Mouse (Mus musculus): Measurements from ENCODE around the gene Gm9887. TPM values are rescaled to one million over a fixed set of nuclear protein-coding genes. Genes with fewer than 3 reads are reported as not detected.
"Not testable (repeated sequence)": the region's sequence is repeated elsewhere in the genome, so short reads cannot be mapped to it uniquely, and the experiment has no call there.

Gene Gm9887
- polyA plus RNA-seq, 2 experiments = 0.20 to 1.0 TPM

- no peaks in the 10 kb centered on the region; the same call in 1 of the 2 replicates for H3K36me3 ChIP-seq (replicated peaks; ENCODE audit: control insufficient read depth, insufficient read depth, low read depth)
- peaks cover 5 to 12% of the 10 kb centered on the region in 2 experiments; a peak in 3 of 4 replicates for H3K4me1 ChIP-seq (replicated peaks; ENCODE audit: control insufficient read depth in 2 of 2, insufficient read depth in 2 of 2, low read length in 1 of 2)
- DNase-seq (ENCODE audit: low read depth in 3 of 3, low spot score in 3 of 3) (no peak), ATAC-seq (ENCODE audit: insufficient read depth) (no peak)
- H3K27ac ChIP-seq = no peak overlapping the region
- TF ChIP-seq EP300 (IDR thresholded peaks at IDR 0.05; ENCODE audit: low read depth) (no peak), CTCF (IDR thresholded peaks at IDR 0.05; ENCODE audit: low read depth) (no peak)
- H3K9ac ChIP-seq (replicated peaks) = no peak overlapping the region
- WGBS (ENCODE audit: insufficient replicate concordance) = 54% methylated on average over 6 of the region's 6 CpGs
- no peaks in the 10 kb centered on the region for H3K9me3 ChIP-seq (ENCODE audit: control insufficient read depth, low read length)
- no peak overlapping the region for H3K4me2 ChIP-seq (ENCODE audit: low read depth)
- no peak overlapping the region for H3K4me3 ChIP-seq (ENCODE audit: insufficient read depth in 1 of 2, low read depth in 2 of 2, low read length in 2 of 2)
- no peaks in the 10 kb centered on the region for H3K27me3 ChIP-seq (ENCODE audit: control insufficient read depth, insufficient read depth, low read length)
These were observed 13.5 kb upstream of the Gm9887 start for GRCm38 (mm10) chr12:69385542-69386280.

GRCm38 (mm10) chr12:69384606-69385005, 12.3 kb upstream of the Gm9887 start:
- Histone ChIP-seq H3K27ac (no peak overlapping the region), H3K4me1 (replicated peaks; ENCODE audit: control insufficient read depth in 2 of 2, insufficient read depth in 2 of 2, low read length in 1 of 2) (peaks cover 5 to 11% of the 10 kb centered on the region in 2 experiments; a peak in 3 of 4 replicates), H3K4me2 (ENCODE audit: low read depth) (no peak overlapping the region), H3K27me3 (ENCODE audit: control insufficient read depth, insufficient read depth, low read length) (no peaks in the 10 kb centered on the region), H3K36me3 (replicated peaks; ENCODE audit: control insufficient read depth, insufficient read depth, low read depth) (no peaks in the 10 kb centered on the region; the same call in 1 of the 2 replicates), H3K9me3 (ENCODE audit: control insufficient read depth, low read length) (no peaks in the 10 kb centered on the region), H3K9ac (replicated peaks) (no peak overlapping the region), H3K4me3 (ENCODE audit: insufficient read depth in 1 of 2, low read depth in 2 of 2, low read length in 2 of 2) (no peak overlapping the region)
- WGBS (ENCODE audit: insufficient replicate concordance) = 69% methylated on average over 5 of the region's 5 CpGs
- DNase-seq (ENCODE audit: low read depth in 3 of 3, low spot score in 3 of 3) = no peak
- ATAC-seq (ENCODE audit: insufficient read depth) = no peak
- TF ChIP-seq CTCF (IDR thresholded peaks at IDR 0.05; ENCODE audit: low read depth) = no peak
- no peak for TF ChIP-seq EP300 (IDR thresholded peaks at IDR 0.05; ENCODE audit: low read depth)

DNA sequence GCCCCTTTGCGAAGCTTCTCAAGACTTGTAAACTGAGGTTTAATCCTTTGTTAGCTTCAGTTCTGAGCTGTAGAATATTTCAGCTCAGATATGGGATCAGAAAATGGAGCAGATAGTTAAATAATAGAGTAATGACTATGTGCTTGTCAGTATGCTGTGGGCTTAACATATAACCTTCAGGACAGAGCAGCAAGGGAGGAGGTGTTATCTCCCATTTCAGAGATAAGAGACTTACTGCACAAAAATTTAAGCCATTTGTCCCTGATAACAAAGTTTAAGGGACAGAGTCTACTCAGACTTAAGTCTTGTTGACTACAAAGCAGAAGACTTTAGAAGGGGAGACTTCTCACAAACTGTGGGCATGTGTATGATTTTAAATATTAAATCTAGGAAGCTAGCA, 10.6 kb upstream of the Gm9887 start:
- ATAC-seq (ENCODE audit: insufficient read depth) = no peak

DNA sequence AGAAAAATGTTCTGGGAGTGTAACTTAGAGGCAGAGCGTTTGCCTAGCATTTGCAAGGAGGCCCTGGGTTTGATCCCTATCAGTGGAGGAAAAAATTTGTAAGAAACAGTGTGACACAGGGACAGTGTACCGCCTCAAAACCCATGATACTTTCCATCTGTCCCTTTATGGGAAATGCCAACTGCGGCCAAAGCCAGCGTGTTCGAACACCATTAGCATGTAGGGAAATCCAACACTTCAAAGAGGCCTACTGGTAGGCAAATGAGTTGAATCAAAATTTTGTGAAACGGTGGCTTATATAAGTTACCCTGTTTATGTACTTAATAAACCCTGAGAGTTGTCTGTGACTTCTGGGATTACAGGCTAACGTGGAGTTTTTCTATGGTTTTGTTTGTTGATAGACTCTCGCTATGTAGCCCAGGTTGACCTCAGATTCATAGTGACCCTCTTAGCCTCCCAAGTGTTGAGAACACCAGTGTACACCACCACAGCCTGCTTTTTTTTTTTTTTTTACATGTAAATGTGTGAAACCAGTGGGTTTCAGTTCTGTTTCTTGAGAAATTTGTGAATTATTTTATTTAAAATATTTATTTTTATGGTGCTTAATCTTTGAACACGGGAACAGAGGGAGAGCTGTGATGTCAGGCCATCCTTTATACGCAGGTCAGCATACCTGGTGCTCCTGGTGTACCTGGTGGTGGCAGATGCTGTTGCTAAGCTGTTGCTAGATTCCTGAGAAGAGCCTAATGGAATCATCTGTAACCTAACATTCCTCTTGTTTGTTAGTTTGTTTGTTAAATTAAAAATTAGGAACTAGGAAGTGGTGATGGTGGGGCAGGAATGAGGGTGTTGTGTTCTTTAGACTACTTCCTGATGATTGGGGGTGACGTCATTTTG, 6.5 kb upstream of the Gm9887 start:
- Histone ChIP-seq H3K4me1 (replicated peaks; ENCODE audit: control insufficient read depth in 2 of 2, insufficient read depth in 2 of 2, low read length in 1 of 2) (peaks cover 8 to 16% of the 10 kb centered on the region in 2 experiments), H3K9me3 (ENCODE audit: control insufficient read depth, low read length) (no peaks in the 10 kb centered on the region), H3K9ac (replicated peaks) (no peak overlapping the region), H3K36me3 (replicated peaks; ENCODE audit: control insufficient read depth, insufficient read depth, low read depth) (peaks cover 31% of the 10 kb centered on the region), H3K27me3 (ENCODE audit: control insufficient read depth, insufficient read depth, low read length) (no peaks in the 10 kb centered on the region), H3K4me2 (ENCODE audit: low read depth) (no peak overlapping the region), H3K27ac (no peak overlapping the region), H3K4me3 (ENCODE audit: insufficient read depth in 1 of 2, low read depth in 2 of 2, low read length in 2 of 2) (no peak overlapping the region)
- 79% methylated on average over 11 of the region's 11 CpGs for WGBS (ENCODE audit: insufficient replicate concordance)
- TF ChIP-seq CTCF (IDR thresholded peaks at IDR 0.05; ENCODE audit: low read depth) (no peak), EP300 (IDR thresholded peaks at IDR 0.05; ENCODE audit: low read depth) (no peak)
- DNase-seq (ENCODE audit: low read depth in 3 of 3, low spot score in 3 of 3) (no peak), ATAC-seq (ENCODE audit: insufficient read depth) (no peak)

More for the DNA sequence above, 10.6 kb upstream of the Gm9887 start:
- H3K36me3 ChIP-seq (replicated peaks; ENCODE audit: control insufficient read depth, insufficient read depth, low read depth) = peaks cover 12% of the 10 kb centered on the region
- no peak overlapping the region for H3K4me2 ChIP-seq (ENCODE audit: low read depth)
- H3K27ac ChIP-seq = no peak overlapping the region
- TF ChIP-seq EP300 (IDR thresholded peaks at IDR 0.05; ENCODE audit: low read depth) = no peak
- H3K9ac ChIP-seq (replicated peaks) = no peak overlapping the region
- peaks cover 5 to 10% of the 10 kb centered on the region in 2 experiments; a peak in 3 of 4 replicates for H3K4me1 ChIP-seq (replicated peaks; ENCODE audit: control insufficient read depth in 2 of 2, insufficient read depth in 2 of 2, low read length in 1 of 2)
- no peak overlapping the region for H3K4me3 ChIP-seq (ENCODE audit: insufficient read depth in 1 of 2, low read depth in 2 of 2, low read length in 2 of 2)
- 63% methylated on average over 1 of the region's 1 CpGs for WGBS (ENCODE audit: insufficient replicate concordance)
- DNase-seq (ENCODE audit: low read depth in 3 of 3, low spot score in 3 of 3) = no peak
- no peaks in the 10 kb centered on the region for H3K9me3 ChIP-seq (ENCODE audit: control insufficient read depth, low read length)
- no peaks in the 10 kb centered on the region for H3K27me3 ChIP-seq (ENCODE audit: control insufficient read depth, insufficient read depth, low read length)

- WGBS (ENCODE audit: insufficient replicate concordance) = 87% methylated on average over 6 of the region's 6 CpGs
These were observed 5.4 kb upstream of the Gm9887 start for GRCm38 (mm10) chr12:69377636-69378035.

More at GRCm38 (mm10) chr12:69377636-69378035, 5.4 kb upstream of the Gm9887 start:
- not testable (repeated sequence) for H3K4me2 ChIP-seq (ENCODE audit: low read depth); H3K27ac ChIP-seq; H3K4me3 ChIP-seq (ENCODE audit: insufficient read depth in 1 of 2, low read depth in 2 of 2, low read length in 2 of 2); H3K9ac ChIP-seq (replicated peaks); H3K9me3 ChIP-seq (ENCODE audit: control insufficient read depth, low read length); ATAC-seq (ENCODE audit: insufficient read depth); DNase-seq (ENCODE audit: low read depth in 3 of 3, low spot score in 3 of 3); H3K27me3 ChIP-seq (ENCODE audit: control insufficient read depth, insufficient read depth, low read length)
- H3K4me1 ChIP-seq (replicated peaks; ENCODE audit: control insufficient read depth in 2 of 2, insufficient read depth in 2 of 2, low read length in 1 of 2) = peaks cover 4 to 11% of the 10 kb centered on the region in 2 experiments
- H3K36me3 ChIP-seq (replicated peaks; ENCODE audit: control insufficient read depth, insufficient read depth, low read depth) = peaks cover 40% of the 10 kb centered on the region
